Mouse (Mus musculus): ENCODE results near the gene Adora3. TPM values are rescaled to one million over a fixed set of nuclear protein-coding genes. Genes with fewer than 3 reads are reported as not detected.

The Adora3 gene
- polyA plus RNA-seq, 1 experiment from 2014 or later: 0.12 TPM

GRCm38 (mm10) chr3:105872579-105872978, 1.9 kb downstream of the Adora3 start:
- no peaks in the 10 kb centered on the region for H3K9me3 ChIP-seq (replicated peaks; ENCODE audit: low read length)
- whole genome bisulfite sequencing: 31% methylated on average over 3 of the region's 3 CpGs
- H3K9ac ChIP-seq (ENCODE audit: low read depth, low read length): no peak overlapping the region
- TF ChIP-seq CTCF (IDR thresholded peaks at IDR 0.05; ENCODE audit: low read depth): peak; percentile 30; the same call in 1 of the 2 replicates
- no peak overlapping the region for H3K4me3 ChIP-seq (replicated peaks; ENCODE audit: low read depth, low read length)
- ATAC-seq (replicated peaks; ENCODE audit: low FRiP score, low read depth): no peak
- no peaks in the 10 kb centered on the region for H3K4me1 ChIP-seq (replicated peaks; ENCODE audit: insufficient read depth, low read length)
- no peak for DNase-seq (ENCODE audit: low spot score)
- H3K27me3 ChIP-seq (ENCODE audit: insufficient read depth, low read length): no peaks in the 10 kb centered on the region
- no peaks in the 10 kb centered on the region for H3K36me3 ChIP-seq (ENCODE audit: insufficient read depth, low read length)
- H3K27ac ChIP-seq: peak overlapping the region; percentile 50; the same call in 1 of the 2 replicates
- no peak overlapping the region for H3K4me2 ChIP-seq (ENCODE audit: low read length)

- Histone ChIP-seq H3K27ac (no peak overlapping the region), H3K4me2 (ENCODE audit: low read length) (no peak overlapping the region), H3K27me3 (ENCODE audit: insufficient read depth, low read length) (no peaks in the 10 kb centered on the region), H3K9ac (ENCODE audit: low read depth, low read length) (no peak overlapping the region), H3K36me3 (ENCODE audit: insufficient read depth, low read length) (no peaks in the 10 kb centered on the region), H3K4me1 (replicated peaks; ENCODE audit: insufficient read depth, low read length) (no peaks in the 10 kb centered on the region), H3K9me3 (replicated peaks; ENCODE audit: low read length) (no peaks in the 10 kb centered on the region), H3K4me3 (replicated peaks; ENCODE audit: low read depth, low read length) (no peak overlapping the region)
- no peak for TF ChIP-seq CTCF (IDR thresholded peaks at IDR 0.05; ENCODE audit: low read depth)
- WGBS: 79% methylated on average over 6 of the region's 6 CpGs
- ATAC-seq (replicated peaks; ENCODE audit: low FRiP score, low read depth) (no peak), DNase-seq (ENCODE audit: low spot score) (no peak)
Measured at GRCm38 (mm10) chr3:105873451-105874445, 3.1 kb downstream of the Adora3 start.

GRCm38 (mm10) chr3:105876022-105876421, 5.4 kb downstream of the Adora3 start:
- H3K4me2 ChIP-seq (ENCODE audit: low read length): no peak overlapping the region
- no peaks in the 10 kb centered on the region for H3K27me3 ChIP-seq (ENCODE audit: insufficient read depth, low read length)
- H3K4me3 ChIP-seq (replicated peaks; ENCODE audit: low read depth, low read length): no peak overlapping the region
- no peak overlapping the region; the same call in 1 of the 2 replicates for H3K27ac ChIP-seq
- WGBS: 61% methylated on average over 5 of the region's 5 CpGs
- TF ChIP-seq CTCF (IDR thresholded peaks at IDR 0.05; ENCODE audit: low read depth): no peak
- no peak for DNase-seq (ENCODE audit: low spot score)
- ATAC-seq (replicated peaks; ENCODE audit: low FRiP score, low read depth): peak; percentile 83
- no peaks in the 10 kb centered on the region for H3K9me3 ChIP-seq (replicated peaks; ENCODE audit: low read length)
- H3K9ac ChIP-seq (ENCODE audit: low read depth, low read length): no peak overlapping the region
- H3K36me3 ChIP-seq (ENCODE audit: insufficient read depth, low read length): no peaks in the 10 kb centered on the region
- H3K4me1 ChIP-seq (replicated peaks; ENCODE audit: insufficient read depth, low read length): no peaks in the 10 kb centered on the region

- ATAC-seq (replicated peaks; ENCODE audit: low FRiP score, low read depth): no peak
- H3K27me3 ChIP-seq (ENCODE audit: insufficient read depth, low read length): no peaks in the 10 kb centered on the region
- H3K27ac ChIP-seq: no peak overlapping the region
- no peaks in the 10 kb centered on the region for H3K4me1 ChIP-seq (replicated peaks; ENCODE audit: insufficient read depth, low read length)
- H3K4me3 ChIP-seq (replicated peaks; ENCODE audit: low read depth, low read length): no peak overlapping the region
- H3K9me3 ChIP-seq (replicated peaks; ENCODE audit: low read length): no peaks in the 10 kb centered on the region
- 76% methylated on average over 6 of the region's 6 CpGs for WGBS
- H3K9ac ChIP-seq (ENCODE audit: low read depth, low read length): no peak overlapping the region
- TF ChIP-seq CTCF (IDR thresholded peaks at IDR 0.05; ENCODE audit: low read depth): no peak
- no peak overlapping the region for H3K4me2 ChIP-seq (ENCODE audit: low read length)
- H3K36me3 ChIP-seq (ENCODE audit: insufficient read depth, low read length): no peaks in the 10 kb centered on the region
- no peak for DNase-seq (ENCODE audit: low spot score)
Measured at GRCm38 (mm10) chr3:105877252-105877803, 6.7 kb downstream of the Adora3 start.

GRCm38 (mm10) chr3:105877919-105878318, 7.3 kb downstream of the Adora3 start:
- Histone ChIP-seq H3K27me3 (ENCODE audit: insufficient read depth, low read length) (no peaks in the 10 kb centered on the region), H3K4me2 (ENCODE audit: low read length) (no peak overlapping the region), H3K4me1 (replicated peaks; ENCODE audit: insufficient read depth, low read length) (no peaks in the 10 kb centered on the region), H3K36me3 (ENCODE audit: insufficient read depth, low read length) (no peaks in the 10 kb centered on the region), H3K27ac (no peak overlapping the region), H3K9ac (ENCODE audit: low read depth, low read length) (no peak overlapping the region), H3K9me3 (replicated peaks; ENCODE audit: low read length) (no peaks in the 10 kb centered on the region), H3K4me3 (replicated peaks; ENCODE audit: low read depth, low read length) (no peak overlapping the region)
- WGBS: 78% methylated on average over 2 of the region's 2 CpGs
- no peak for TF ChIP-seq CTCF (IDR thresholded peaks at IDR 0.05; ENCODE audit: low read depth)
- DNase-seq (ENCODE audit: low spot score) (no peak), ATAC-seq (replicated peaks; ENCODE audit: low FRiP score, low read depth) (no peak)

- 91% methylated on average over 8 of the region's 8 CpGs for WGBS
- ATAC-seq (replicated peaks; ENCODE audit: low FRiP score, low read depth): no peak
- no peak overlapping the region for H3K27ac ChIP-seq
- H3K4me1 ChIP-seq (replicated peaks; ENCODE audit: insufficient read depth, low read length): no peaks in the 10 kb centered on the region
- H3K36me3 ChIP-seq (ENCODE audit: insufficient read depth, low read length): no peaks in the 10 kb centered on the region
- no peak for DNase-seq (ENCODE audit: low spot score)
- H3K4me3 ChIP-seq (replicated peaks; ENCODE audit: low read depth, low read length): no peak overlapping the region
- H3K4me2 ChIP-seq (ENCODE audit: low read length): no peak overlapping the region
- H3K27me3 ChIP-seq (ENCODE audit: insufficient read depth, low read length): no peaks in the 10 kb centered on the region
- no peak for TF ChIP-seq CTCF (IDR thresholded peaks at IDR 0.05; ENCODE audit: low read depth)
- no peaks in the 10 kb centered on the region for H3K9me3 ChIP-seq (replicated peaks; ENCODE audit: low read length)
- H3K9ac ChIP-seq (ENCODE audit: low read depth, low read length): no peak overlapping the region
Measured at GRCm38 (mm10) chr3:105878751-105879150, 8.1 kb downstream of the Adora3 start.
